Mouse (Mus musculus) cerebellum, adult 11 months (tissue): ENCODE data around the gene Skap1.

Source experiments
- DNase-seq: peaks from one replicate; pipeline ENCODE4 v3.0.0; 2022

Skap1 gene

DNA sequence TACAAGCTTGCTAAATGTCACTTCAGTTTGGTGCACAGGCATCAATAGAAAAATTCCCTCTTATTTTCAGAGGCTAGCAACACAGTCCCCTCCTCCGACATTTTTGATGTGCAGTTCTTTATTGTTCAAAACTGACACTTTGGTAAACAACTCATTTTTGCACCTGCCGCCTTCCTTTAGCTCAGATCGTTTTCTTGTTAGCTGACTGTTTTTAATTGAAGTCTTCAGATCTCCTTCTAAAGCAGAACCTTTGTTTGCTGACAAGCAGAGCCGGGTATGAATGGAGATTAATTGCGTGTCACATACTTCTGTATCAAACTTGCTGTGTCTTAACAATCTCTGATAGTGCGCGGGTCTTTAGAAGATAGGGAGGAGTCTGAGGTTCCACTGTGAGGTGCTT, 2.0 kb downstream of the Skap1 start:
- no peak for DNase-seq

DNA sequence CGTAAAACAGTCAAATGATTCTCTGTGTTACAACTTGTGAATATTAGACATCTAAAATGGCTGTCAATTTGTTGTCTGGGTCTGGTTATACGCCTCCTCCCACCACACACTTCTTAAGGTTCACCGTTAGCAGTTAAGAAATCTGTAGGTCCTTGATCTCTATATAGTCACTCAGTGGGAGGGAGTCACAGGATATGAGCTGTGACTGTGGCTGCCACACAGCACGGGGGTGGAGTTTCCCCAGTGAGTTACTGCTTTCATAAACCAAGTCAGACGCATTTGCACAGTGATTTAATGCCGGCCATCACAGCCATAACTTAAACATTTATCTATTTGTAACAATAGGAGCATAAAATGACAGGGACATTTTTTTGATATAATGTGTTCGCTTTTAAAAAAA, 2.6 kb downstream of the Skap1 start:
- no peak for DNase-seq

- DNase-seq, result no peak
These were observed 3.8 kb downstream of the Skap1 start for GRCm38 (mm10) chr11:96468048-96468745.

DNA sequence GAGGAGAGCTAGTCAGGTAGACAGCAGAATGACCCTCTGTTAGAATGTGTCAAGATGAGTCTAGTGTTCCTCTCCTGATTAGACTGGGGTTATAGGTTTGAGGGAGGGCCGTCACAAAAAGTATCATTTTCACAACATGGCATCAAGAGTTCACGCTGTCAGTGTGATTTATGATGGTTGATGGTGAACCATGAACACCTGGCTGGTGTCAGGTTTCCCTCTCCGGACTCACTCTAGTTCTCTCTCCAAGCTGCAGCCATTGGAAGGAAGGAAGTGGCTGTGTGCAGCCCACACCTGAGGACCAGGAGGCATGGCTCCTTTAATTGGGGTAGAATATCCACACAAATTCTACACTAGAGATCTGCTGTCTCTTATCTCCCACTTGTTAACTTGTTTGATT, 18.3 kb downstream of the Skap1 start:
- no peak for DNase-seq

DNA sequence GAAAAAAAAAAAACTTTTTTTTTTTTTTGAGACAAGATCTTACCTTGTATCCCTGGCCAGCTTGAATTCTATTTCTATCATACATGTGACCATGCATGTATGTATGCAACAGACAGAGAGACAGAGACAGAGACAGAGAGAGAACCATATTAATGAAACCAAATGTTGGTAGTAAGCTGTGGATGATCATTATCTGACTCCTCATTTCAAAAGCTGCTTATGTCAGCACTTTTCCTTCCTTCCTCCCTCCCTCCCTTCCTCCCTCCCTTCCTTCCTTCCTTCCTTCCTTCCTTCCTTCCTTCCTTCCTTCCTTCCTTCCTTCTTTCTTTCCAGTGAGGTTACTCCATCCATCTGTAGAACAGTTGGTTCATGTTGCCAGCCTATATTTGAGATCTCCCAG, 18.8 kb downstream of the Skap1 start:
- no peak for DNase-seq

DNA sequence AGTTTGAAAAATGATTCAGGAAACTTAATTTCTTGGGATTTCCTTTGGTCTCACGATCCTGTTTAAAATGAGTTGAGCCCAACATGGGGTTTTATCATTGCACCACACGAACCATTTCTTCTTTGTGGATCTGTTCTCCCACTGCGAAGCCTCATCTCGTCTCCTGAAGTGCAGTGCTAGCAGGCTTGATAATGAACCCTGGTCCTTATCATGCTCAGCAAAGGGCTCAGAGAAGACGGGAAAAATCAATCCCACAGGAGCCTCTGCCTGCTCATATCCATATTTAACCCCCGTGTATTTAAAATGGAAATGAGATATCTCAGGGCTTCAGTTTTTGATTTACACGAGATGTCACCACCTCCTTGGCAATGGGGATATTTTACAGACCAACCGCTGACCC, 34.1 kb downstream of the Skap1 start:
- no peak for DNase-seq

DNA sequence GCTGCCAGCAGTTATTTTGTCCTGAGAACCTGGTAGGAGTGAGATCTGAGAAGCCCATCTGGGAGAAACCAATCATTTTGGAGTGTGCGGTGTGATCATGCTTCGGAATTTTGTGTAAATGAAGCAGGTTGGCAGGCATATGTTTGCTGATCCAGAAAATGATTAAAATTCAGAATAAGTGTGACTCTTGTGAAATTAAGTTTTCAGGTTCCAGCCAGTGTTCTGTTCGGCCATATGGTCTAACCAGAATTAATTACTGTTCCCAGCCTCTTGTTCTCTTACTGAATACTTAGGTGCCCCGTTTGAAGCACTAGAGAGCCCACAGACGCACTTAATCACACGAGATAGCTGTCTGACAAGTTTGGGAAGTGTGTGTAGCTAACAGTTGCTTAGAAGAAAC, 36.6 kb downstream of the Skap1 start:
- no peak for DNase-seq

DNA sequence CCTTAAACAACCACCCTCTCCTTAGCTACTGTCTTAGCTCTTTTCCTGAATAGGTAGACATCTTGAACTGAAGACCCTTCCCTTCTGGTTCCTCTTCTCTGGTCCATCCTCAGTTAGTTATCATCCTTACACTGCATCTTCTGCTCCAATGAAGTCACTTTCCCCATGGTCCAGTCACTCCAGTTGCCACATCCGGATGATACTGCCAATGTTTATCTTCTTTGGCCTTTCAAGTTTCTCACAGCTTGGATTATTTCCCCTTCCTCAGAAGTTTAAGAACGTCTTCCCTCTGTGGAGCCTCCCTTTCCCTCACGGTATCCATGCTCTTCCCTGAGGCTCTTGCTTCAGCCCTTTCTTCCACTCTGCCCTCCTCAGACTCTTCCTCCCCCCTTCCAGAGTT, 38.6 kb downstream of the Skap1 start:
- DNase-seq, result no peak

DNA sequence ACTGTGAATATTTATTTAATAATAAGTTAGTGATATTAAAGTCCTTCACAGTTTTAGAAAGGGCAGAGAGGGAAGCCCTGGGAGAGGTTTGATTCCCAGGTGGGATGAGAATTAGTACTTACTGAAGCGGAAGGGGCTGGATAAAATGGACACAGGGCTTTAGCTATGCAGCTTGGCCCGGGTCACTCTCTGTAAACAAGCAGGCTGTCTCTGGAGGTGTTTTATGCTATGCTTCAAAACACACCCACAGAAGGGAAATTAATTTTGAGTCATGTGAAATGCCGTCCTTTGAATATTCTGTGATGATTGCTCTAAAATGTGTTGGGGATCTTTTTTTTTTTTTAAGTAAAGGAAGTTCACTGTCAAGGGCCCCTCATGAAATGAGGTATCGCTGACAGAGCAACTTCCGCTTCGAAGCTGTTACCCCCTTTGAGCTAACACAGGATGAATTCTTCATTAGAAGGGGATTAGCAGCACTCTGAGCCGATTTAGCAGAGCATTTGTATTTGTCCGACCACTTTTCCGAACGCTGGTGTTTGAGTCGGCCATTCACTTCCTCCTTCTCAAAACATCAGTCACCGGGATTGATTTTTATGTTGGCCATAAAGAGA, 40.2 kb downstream of the Skap1 start:
- DNase-seq, result no peak

- DNase-seq, result no peak
These were observed 41.4 kb downstream of the Skap1 start for GRCm38 (mm10) chr11:96505841-96506240.

GRCm38 (mm10) chr11:96515164-96515563, 50.8 kb downstream of the Skap1 start:
- DNase-seq, result no peak

DNA sequence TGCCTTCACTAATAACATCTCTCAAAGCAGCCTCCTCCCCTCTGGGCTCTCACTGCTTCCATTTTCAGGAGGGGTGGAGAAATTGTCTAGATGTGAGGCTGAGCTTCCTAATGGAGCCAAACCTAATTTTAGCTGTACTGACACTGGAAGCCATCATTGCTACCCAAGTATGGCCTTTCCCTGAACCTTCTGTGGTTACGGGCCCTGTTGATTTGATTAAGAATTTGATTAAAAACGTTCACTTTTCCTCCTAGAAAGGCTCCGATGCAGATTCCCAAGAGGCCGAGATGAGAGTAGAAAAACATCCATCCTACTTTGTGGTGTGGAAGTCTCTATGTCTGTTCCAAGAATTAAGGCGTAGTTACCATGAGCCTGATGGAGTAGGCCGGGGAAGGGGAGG, 60.1 kb downstream of the Skap1 start:
- DNase-seq, result no peak

- no peak for DNase-seq
These were observed 61.8 kb downstream of the Skap1 start for GRCm38 (mm10) chr11:96526137-96526621.

DNA sequence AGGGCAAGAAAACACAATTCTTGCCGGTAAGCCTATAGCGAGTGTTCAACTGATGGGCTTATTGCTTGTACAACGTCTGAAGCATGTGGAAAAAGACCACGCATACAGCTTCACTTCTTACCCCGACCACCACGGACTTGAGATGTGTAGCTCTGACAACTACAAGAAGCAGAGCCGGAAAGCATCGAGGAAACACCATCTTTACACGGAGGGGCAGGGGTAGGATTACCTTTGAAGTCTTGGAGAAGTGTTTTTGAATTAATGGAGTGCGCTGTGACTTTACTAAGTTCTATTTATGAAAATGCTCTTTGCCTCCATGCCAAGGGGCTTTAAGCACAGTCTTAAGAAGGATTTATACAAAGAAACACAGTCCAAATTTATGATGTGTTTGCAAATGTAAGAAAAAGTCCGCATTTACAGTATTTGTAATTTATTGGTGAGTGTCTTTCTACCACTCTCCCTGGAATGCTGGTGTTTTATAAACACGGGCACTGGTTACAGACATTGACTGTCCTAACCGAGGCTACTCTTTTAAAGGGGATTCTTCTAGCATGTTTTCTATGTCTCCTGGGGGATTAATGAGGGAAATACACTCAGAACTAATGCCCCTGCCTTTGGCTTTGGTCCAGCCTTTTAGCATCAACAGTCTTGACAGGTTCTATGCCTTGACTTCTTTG, 67.5 kb downstream of the Skap1 start:
- no peak for DNase-seq

GRCm38 (mm10) chr11:96534531-96534930, 70.1 kb downstream of the Skap1 start:
- no peak for DNase-seq

- no peak for DNase-seq
These were observed 71.8 kb downstream of the Skap1 start for GRCm38 (mm10) chr11:96536146-96536545.

DNA sequence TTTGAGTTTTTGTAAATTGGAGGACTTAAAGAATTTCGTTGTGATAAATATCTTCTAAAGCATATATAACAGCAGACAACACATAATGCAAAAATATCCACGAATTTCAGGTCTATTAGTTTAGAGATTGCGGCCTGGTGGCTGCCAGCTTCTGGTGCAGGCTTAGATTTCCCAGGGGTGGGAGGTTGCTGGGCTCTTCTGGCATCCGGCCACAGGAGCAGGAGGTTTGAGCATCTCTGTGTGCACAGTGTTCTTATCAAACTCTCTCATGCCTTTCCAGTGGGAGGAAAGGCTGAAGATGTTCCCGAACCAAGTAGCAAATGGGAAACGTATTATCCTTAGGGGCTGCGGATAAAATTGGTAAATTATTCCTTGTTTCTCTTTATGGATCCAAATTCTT, 77.6 kb downstream of the Skap1 start:
- no peak for DNase-seq

GRCm38 (mm10) chr11:96542561-96542960, 78.2 kb downstream of the Skap1 start:
- DNase-seq, result no peak

- no peak for DNase-seq
These were observed 82.0 kb downstream of the Skap1 start for GRCm38 (mm10) chr11:96546428-96546827.

- DNase-seq, result no peak
These were observed 86.7 kb downstream of the Skap1 start for GRCm38 (mm10) chr11:96550960-96551703.

- DNase-seq, result peak; percentile 2
These were observed 88.7 kb downstream of the Skap1 start for GRCm38 (mm10) chr11:96553091-96553490.

DNA sequence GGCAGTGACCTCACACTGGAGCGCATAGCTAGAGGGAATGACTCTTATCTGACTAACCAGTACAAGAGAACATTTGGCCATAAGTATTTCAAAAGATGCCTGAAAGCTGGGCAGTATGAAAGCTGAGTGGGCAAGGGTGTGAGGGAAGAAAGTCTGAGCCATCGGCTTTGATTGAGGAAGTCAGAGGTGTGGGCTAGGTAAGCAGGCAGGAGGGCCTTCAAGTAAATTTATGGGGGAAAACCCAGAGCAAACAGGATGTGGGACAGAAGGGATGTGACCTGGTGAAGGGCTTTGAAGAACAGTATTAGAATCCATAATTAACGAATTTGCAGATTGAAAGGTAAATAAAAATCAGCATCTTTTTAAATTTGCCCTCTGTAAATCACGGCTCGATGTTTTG, 95.8 kb downstream of the Skap1 start:
- DNase-seq, result no peak

DNA sequence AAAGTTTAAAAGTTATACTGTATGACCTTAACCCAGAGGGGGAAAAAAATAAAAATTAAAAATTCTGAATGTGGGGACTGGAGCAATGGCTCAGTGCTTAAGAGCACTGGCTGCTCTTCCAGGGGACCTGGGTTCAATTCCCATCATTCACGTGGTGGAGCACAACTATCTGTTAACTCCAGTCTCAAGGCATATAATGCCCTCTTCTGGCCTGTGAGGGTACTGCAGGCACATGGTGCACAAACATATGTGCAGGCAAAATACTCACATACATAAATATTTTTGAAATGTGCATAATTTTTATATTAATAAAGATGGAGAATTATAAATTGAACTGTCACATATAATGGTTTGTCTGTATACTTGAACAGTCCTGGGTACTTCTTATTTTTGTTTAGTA, 99.7 kb downstream of the Skap1 start:
- no peak for DNase-seq

- DNase-seq, result no peak
These were observed 108.1 kb downstream of the Skap1 start for GRCm38 (mm10) chr11:96572515-96572914.
